Mouse (Mus musculus) telencephalon, adult 2 months (tissue): Measurements from ENCODE around the gene Esam.

Experiments
- DNase-seq: peaks from one replicate; pipeline ENCODE4 v3.0.0-alpha.2; 2011; ENCODE audit warnings: low read depth, low spot score

Esam gene

GRCm38 (mm10) chr9:37527396-37528224 is at the start of gene Esam:
TSS of gene Esam (plus strand) at chr9:37528078.
- no peak for DNase-seq

DNA sequence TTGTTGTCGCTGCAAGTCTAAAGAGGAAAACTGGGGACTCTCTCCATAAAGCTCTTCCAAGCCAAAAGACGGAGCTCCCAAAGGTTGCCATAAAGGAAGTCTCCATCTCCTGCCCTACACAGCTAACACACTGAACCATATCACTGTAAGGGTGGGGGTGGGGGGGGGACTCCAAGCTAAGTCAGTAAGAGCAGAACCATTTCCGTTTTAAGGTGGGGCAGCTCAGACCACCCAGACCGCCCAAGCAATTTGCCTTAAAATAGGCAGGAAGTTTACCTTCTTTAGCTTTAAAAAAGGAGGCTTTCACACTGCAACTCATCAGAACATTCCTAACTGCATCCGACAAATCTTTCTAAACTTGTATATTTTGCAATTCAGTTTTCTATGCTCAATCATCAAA is 42.7 kb upstream of the Esam start:
- DNase-seq, result no peak

DNA sequence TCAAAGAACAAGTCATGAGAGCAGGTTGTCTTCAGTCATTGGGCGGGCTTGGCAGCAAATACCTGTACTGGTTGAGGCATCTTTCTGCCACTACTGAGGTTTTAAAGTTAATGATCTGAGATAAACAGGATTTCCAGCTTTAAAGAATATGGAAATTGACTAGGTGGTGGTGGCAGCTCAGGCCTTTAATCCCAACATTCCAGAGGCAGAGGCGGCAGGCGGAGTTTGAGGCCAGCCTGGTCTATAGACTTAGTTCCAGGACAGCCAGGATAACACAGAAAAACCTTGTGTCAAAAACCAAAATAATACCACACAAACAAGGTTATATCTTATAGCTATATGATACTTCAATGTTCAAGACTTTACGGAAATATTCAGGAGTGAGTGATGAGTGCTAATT is 39.8 kb upstream of the Esam start:
- DNase-seq, result no peak

- DNase-seq, result peak; percentile 47
These were observed 39.1 kb upstream of the Esam start, which contains the start of gene Msantd2 for GRCm38 (mm10) chr9:37488611-37489396. TSS of gene Msantd2 (plus strand) at chr9:37489319.

DNA sequence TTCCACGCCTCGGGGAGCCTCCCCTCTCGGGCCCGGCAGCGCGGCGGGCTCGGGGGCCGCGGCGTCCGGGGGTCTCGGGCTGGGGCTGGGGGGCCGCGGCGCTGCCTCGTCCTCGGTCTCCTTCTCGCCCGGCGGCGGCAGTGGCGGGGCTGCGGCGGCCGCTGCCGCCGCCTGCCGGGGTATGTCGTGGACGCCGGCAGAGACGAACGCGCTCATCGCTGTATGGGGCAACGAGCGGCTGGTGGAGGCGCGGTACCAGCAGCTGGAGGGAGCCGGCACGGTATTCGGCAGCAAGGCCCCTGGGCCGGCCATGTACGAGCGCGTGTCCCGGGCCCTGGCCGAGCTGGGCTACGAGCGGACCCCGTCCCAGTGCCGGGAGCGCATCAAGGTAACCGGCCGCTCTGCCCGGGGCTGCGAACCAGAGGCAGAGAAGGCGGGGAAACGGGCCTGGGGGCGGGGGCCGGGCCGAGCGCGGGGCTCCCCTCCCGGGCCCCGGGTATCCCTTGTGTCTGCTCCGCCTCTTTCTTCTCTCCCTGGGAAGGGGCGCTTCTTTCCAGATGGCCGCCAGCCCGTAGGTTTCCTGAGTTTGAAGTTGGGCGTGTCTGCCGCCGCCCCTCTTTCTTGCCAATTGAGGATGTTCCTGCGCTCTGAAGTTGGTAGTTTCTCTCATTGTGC is 38.3 kb upstream of the Esam start:
- DNase-seq, result no peak

- DNase-seq, result no peak
These were observed 32.1 kb upstream of the Esam start for GRCm38 (mm10) chr9:37495761-37496160.

- no peak for DNase-seq
These were observed 31.6 kb upstream of the Esam start for GRCm38 (mm10) chr9:37496325-37496724.

GRCm38 (mm10) chr9:37500201-37500600 is 27.7 kb upstream of the Esam start:
- DNase-seq, result no peak

GRCm38 (mm10) chr9:37501170-37501569 is 26.7 kb upstream of the Esam start:
- DNase-seq, result no peak

DNA sequence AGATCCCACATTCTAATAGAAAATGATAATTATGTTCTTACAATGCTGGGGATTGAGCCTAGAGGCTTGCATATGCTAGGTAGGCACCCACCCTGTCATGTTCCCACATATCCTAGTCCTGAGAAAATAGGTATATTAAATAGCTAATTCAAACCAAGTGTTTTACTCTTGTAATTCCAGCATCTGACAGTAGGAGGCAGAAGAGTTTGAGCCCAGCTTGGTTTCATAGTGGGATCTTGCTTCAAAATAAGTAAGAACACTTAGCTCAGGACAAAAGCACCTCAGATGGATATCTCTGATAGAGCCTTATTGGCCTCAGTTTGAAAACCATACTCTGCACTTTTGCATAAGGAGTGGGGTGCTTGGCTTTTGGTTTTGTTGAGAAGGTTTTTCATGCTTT is 23.5 kb upstream of the Esam start:
- no peak for DNase-seq

GRCm38 (mm10) chr9:37506023-37506422 is 21.9 kb upstream of the Esam start:
- no peak for DNase-seq

DNA sequence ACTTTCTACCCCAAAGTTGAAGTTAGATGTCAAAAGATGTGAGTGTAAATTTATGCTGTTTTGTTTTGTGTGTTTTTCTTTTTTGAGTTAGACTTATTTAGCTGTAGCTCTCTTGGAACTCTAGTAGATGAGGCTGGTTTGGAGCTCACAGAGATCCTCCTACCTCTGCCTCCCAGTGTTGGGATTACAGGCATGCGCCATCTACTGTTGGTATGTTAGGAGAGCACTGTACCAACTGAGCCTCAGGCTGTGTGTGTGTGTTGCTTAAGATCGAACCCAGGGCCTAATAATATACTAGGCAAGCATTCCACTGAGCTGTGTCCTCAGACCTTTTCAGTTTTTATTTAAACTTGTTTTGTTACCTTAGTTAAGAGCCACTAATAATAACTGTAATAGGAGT is 15.8 kb upstream of the Esam start:
- DNase-seq, result no peak

DNA sequence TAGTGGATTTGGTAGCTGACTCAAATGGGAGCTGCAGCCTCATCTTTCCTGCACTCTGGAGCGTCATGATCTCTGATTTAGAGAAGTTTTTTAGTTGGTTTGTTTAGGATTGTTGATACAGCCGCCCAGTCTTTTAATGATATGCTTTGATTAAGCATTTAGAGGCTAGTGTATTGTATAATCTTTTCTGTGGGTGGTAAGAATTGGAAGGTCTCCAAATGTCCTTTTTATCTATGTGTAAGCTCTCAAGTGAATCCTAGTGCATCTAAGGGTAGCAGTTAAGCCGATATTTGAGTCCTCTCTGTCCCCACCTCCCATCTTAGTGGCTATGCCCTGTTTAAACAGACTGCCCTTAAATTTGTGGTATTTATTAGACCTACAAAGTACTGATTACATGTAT is 13.4 kb upstream of the Esam start:
- no peak for DNase-seq

DNA sequence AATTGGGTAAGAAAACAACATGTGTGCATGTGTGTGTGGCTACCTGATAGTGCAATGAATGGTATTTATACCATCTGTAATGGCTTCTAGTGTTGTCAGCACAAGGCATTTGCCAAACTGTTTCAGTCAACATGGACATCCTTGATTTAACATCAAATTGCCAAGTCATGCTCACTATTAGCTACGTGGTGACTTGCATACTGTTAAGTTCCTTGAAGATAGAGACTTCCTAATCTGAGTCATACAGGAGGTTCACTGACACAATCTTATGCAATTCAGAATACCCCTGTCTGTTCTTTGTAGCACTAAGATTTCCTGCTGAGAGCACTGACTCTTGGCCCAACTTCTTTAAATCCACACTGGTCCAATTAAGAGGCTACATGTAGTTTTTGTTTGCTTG is 10.4 kb upstream of the Esam start:
- no peak for DNase-seq

GRCm38 (mm10) chr9:37518991-37519390 is 8.9 kb upstream of the Esam start:
- DNase-seq, result peak; percentile 50

DNA sequence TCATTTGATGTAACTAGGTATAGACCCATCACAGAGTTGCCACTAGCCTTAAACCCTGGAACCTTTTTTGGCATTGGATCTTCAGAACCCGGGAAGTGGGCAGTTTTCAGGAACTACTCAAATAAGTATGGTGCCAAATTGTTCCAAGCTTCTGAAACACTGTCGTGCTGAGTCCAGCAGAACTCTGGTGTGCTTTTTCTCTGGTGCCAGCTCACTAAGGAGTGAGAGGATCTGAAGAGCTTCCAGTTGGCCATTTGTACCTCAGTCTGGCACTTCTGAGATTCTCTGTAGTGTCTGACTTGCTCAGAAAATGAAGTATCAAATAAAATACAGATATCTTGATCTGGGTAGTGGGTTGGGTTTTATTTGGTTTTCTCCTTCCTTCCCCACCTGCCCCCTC is 7.9 kb upstream of the Esam start:
- DNase-seq, result no peak

DNA sequence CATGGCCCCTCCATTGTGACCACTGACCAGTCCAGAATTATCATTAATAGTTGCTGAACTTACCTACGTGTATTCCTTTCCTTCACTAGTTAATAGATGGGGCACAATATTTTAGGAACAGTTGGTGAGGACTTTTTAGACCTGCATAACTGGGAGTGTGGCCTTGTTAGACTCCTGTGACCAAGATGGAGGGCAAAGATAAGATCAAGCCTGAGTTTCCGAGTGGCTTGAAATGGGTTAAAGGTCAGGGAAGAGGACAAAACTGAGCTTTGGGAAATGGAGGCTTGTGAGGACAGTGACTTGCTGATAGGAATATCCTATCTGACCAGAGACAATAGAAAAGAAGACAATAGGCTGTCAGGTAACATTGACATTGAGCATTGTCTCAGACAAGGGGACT is 2.4 kb upstream of the Esam start:
- no peak for DNase-seq

DNA sequence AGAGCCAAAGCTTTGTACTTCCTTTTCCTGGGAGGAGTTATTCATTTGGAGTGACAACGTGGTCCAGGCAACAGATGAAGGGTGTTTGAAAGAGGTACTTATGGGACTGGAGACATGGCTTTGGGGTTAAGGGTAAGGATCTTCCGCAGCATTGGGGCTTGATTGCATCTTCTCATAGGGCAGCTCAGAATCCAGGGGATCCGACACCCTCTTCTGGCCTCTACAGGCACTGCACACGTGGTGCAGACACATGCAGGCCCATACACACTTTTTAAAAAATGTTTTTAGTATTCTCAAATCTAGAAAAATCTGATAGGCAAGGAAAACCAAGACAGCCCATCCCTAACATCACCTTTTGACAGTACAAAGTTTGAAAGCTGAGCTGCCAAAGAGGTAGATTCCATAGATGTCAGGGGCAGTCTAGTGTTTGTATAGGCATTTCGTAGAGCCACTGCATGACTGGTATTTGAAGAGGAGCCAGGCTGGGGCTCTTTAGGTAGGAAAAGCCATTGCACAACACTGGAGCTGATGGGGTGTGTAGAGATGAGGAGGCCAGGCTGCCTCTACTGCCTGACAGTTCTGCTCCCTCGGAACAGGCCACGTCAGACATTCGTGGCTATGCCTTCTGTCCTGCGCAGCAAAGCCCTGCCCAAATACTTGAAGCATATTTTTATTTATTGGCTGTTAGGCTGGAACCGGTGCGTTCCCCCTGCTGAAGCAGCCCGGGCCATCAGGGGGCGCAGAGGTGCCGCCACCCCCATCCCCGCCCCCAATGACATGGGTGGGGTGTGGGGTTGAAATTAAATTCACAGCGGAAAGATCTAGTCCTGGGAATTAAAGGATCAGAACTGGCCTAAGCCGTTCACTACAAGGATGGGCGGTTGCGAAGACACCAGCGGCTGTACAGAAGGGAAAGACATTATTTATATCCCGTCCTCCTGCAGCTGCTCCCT is 1.2 kb upstream of the Esam start:
- DNase-seq, result no peak

DNA sequence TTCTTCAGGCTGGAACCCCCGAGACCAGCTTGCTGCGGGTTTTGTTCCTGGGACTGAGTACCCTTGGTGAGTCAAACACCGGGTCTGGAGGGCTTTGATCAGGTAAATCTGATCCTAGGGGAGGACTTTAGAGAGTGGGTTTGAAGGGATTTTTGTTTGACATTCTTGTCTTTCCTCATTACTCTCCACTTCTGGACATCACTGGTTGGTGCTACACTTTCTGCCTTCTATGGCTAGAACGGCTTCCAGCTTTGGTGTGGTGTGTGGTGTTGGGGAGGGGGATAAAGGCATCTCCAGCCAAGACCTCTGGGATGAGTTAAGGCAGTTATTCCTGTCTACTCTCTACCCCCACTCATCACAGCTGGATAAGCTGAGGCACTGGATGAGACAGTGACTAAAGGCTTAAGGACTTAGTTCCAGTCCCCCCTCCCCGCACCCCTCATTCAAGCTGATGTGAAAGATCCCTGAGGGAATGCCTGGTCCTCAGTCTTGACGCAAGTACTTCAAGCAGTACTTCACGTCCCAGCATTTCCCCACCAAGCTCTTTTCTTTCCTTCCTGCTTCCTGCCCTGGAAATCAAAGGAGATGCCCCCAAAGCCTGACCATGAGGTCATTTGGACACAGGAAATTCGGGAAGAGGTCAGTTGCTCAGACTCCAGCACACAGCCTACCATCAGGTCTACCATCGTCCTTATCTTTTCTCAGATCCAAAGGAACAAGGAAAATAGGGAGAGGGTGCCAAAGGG is 520 bp downstream of the Esam start:
- no peak for DNase-seq
